Mouse (Mus musculus) liver, adult 2 months (tissue): ENCODE results near the gene Park7. TPM values are rescaled to one million over a fixed set of nuclear protein-coding genes. Genes with fewer than 3 reads are reported as not detected.

Source experiments
- DNase-seq: peaks from one replicate; pipeline ENCODE4 v3.0.0-alpha.2; 2011; ENCODE audit warnings: low read depth, low spot score; ENCODE audit errors: extremely low read depth
- H3K27ac ChIP-seq: fragments of 200-500 bp; replicated peaks from 2 replicates; pipeline ENCODE4 v1.5.1; 2012; ENCODE audit warnings: low read depth, mild to moderate bottlenecking, control low read depth, inconsistent platforms, low read length; ENCODE audit not compliant: insufficient read depth
- H3K27me3 ChIP-seq: fragments of 200-500 bp; 2 replicates; pipeline ENCODE4 v1.6.1; 2012; ENCODE audit warnings: mild to moderate bottlenecking, moderate library complexity, low read length, inconsistent platforms; ENCODE audit not compliant: control insufficient read depth, insufficient read depth
- H3K36me3 ChIP-seq: fragments of 200-500 bp; 2 replicates; pipeline ENCODE4 v1.6.1; 2012; ENCODE audit warnings: low read length, inconsistent platforms; ENCODE audit not compliant: control insufficient read depth, insufficient read depth
- H3K4me1 ChIP-seq: fragments of 200-500 bp; 2 replicates; pipeline ENCODE4 v1.6.1; 2011; ENCODE audit warnings: low read length; ENCODE audit not compliant: control insufficient read depth, insufficient read depth
- H3K4me3 ChIP-seq: fragments of 200-500 bp; 2 replicates; pipeline ENCODE4 v1.5.1; 2011; ENCODE audit warnings: low read depth, mild to moderate bottlenecking, control low read depth, low read length, moderate library complexity; ENCODE audit not compliant: insufficient read depth
- H3K79me2 ChIP-seq: fragments of 200-500 bp; 2 replicates; pipeline ENCODE4 v1.6.1; 2012; ENCODE audit warnings: inconsistent platforms, mild to moderate bottlenecking, low read length, moderate library complexity; ENCODE audit not compliant: control insufficient read depth, insufficient read depth
- H3K9ac ChIP-seq: fragments of 200-500 bp; 2 replicates; pipeline ENCODE4 v1.6.1; 2012; ENCODE audit warnings: low read depth, mild to moderate bottlenecking, control low read depth, inconsistent platforms, low read length
- CTCF ChIP-seq: fragments of 200-500 bp; IDR thresholded peaks from 2 replicates; pipeline ENCODE4 v1.5.1; 2011; ENCODE audit warnings: low read depth, low read length, control low read depth
- POLR2A ChIP-seq: fragments of 200-500 bp; IDR thresholded peaks from 2 replicates; pipeline ENCODE4 v1.6.1; 2011; ENCODE audit warnings: low read length, control low read depth; ENCODE audit not compliant: insufficient read depth; ENCODE audit errors: extremely low read depth
- WGBS: fragments of 180-500 bp; shearing (Covaris S2); methylation state at CpG from one replicate; pipeline ENCODE4 v1.1.7; 2018; 5-methylcytosine and 5-hydroxymethylcytosine counted together
- polyA plus RNA-seq: library from polyadenylated mRNA; depleted of rRNA; stranded (reverse); fragments of >200 nt; gene quantifications from 2 replicates; pipeline ENCODE4 v1.2.3, GENCODE M21; 2012
- total RNA-seq: library from RNA; depleted of rRNA; stranded (reverse); fragments of >200 nt; gene quantifications from 2 replicates; pipeline ENCODE4 v1.2.3, GENCODE M21; 2014

The Park7 gene
- total and polyA plus RNA-seq, 2 experiments: 148 to 324 TPM

- TF ChIP-seq POLR2A (0 out of 2 replicates have a peak, but pooled peaks have one; percentile 35), CTCF (peak; percentile 42; the same call in 1 of the 2 replicates)
- H3K79me2 ChIP-seq: no peaks in the 10 kb centered on the region
- 14% methylated on average over 8 of the region's 8 CpGs for WGBS
Observed at GRCm38 (mm10) chr4:150862626-150863375, 51.4 kb downstream of the Park7 start.

GRCm38 (mm10) chr4:150861161-150861560 lies 53.1 kb downstream of the Park7 start:
- peaks cover 8% of the 10 kb centered on the region for H3K4me1 ChIP-seq
- no peaks in the 10 kb centered on the region for H3K27me3 ChIP-seq
- no peak for TF ChIP-seq POLR2A
- no peak for TF ChIP-seq CTCF
- H3K9ac ChIP-seq: peak overlapping the region; percentile 63
- H3K36me3 ChIP-seq: peaks cover 90% of the 10 kb centered on the region
- peak overlapping the region; percentile 47; the same call in 1 of the 2 replicates for H3K27ac ChIP-seq
- peak; percentile 68 for DNase-seq
- peak overlapping the region; percentile 36 for H3K4me3 ChIP-seq
- 20% methylated on average over 2 of the region's 2 CpGs for WGBS
- H3K79me2 ChIP-seq: 0 out of 2 replicates have a peak, but pooled peaks cover 2% of the 10 kb centered on the region

More at GRCm38 (mm10) chr4:150862626-150863375, 51.4 kb downstream of the Park7 start:
- H3K27me3 ChIP-seq: no peaks in the 10 kb centered on the region
- peaks cover 8% of the 10 kb centered on the region for H3K4me1 ChIP-seq
- peak overlapping the region; percentile 44; the same call in 1 of the 2 replicates for H3K4me3 ChIP-seq
- peak overlapping the region; percentile 64; the same call in 1 of the 2 replicates for H3K27ac ChIP-seq
- peaks cover 91% of the 10 kb centered on the region for H3K36me3 ChIP-seq
- DNase-seq: peak; percentile 64
- H3K9ac ChIP-seq: peak overlapping the region; percentile 75

GRCm38 (mm10) chr4:150860526-150860925 lies 53.7 kb downstream of the Park7 start:
- peak overlapping the region; percentile 52; the same call in 1 of the 2 replicates for H3K9ac ChIP-seq
- peak overlapping the region; percentile 51; the same call in 1 of the 2 replicates for H3K4me3 ChIP-seq
- H3K4me1 ChIP-seq: peaks cover 8% of the 10 kb centered on the region
- peak; percentile 72 for DNase-seq
- H3K27ac ChIP-seq: no peak overlapping the region
- WGBS: 7% methylated on average over 4 of the region's 4 CpGs
- H3K27me3 ChIP-seq: no peaks in the 10 kb centered on the region
- peaks cover 88% of the 10 kb centered on the region for H3K36me3 ChIP-seq
- peaks cover 2% of the 10 kb centered on the region; the same call in 1 of the 2 replicates for H3K79me2 ChIP-seq
- TF ChIP-seq CTCF: no peak
- TF ChIP-seq POLR2A: no peak

GRCm38 (mm10) chr4:150855346-150855745 lies 58.9 kb downstream of the Park7 start:
- no peak for DNase-seq

GRCm38 (mm10) chr4:150854839-150855246 lies 59.4 kb downstream of the Park7 start:
- Histone ChIP-seq H3K27me3 (no peaks in the 10 kb centered on the region), H3K27ac (peak overlapping the region; percentile 87), H3K9ac (peak overlapping the region; percentile 99), H3K4me1 (peaks cover 14% of the 10 kb centered on the region), H3K4me3 (peak overlapping the region; percentile 98), H3K79me2 (peaks cover 8% of the 10 kb centered on the region), H3K36me3 (peaks cover 40% of the 10 kb centered on the region)
- WGBS: under 1% methylated on average over 59 of the region's 59 CpGs
- peak; percentile 83 for DNase-seq
- TF ChIP-seq POLR2A (peak; percentile 100), CTCF (peak; percentile 71)

More at GRCm38 (mm10) chr4:150855346-150855745, 58.9 kb downstream of the Park7 start:
- TF ChIP-seq CTCF (peak; percentile 6; the same call in 1 of the 2 replicates), POLR2A (peak; percentile 70; the same call in 1 of the 2 replicates)
- 0% methylated on average over 43 of the region's 43 CpGs for WGBS
- no peaks in the 10 kb centered on the region for H3K27me3 ChIP-seq
- peaks cover 45% of the 10 kb centered on the region for H3K36me3 ChIP-seq
- H3K4me1 ChIP-seq: peaks cover 13% of the 10 kb centered on the region
- peaks cover 8% of the 10 kb centered on the region for H3K79me2 ChIP-seq
- peak overlapping the region; percentile 85 for H3K27ac ChIP-seq
- peak overlapping the region; percentile 98 for H3K4me3 ChIP-seq
- peak overlapping the region; percentile 99 for H3K9ac ChIP-seq
